Mouse (Mus musculus) ovary, postnatal 14 days (tissue): ENCODE results near the gene Celsr2.

ENCODE experiments used
- DNase-seq: peaks from one replicate; pipeline ENCODE4 v3.0.0; 2022; ENCODE audit warnings: low spot score

Gene Celsr2

DNA sequence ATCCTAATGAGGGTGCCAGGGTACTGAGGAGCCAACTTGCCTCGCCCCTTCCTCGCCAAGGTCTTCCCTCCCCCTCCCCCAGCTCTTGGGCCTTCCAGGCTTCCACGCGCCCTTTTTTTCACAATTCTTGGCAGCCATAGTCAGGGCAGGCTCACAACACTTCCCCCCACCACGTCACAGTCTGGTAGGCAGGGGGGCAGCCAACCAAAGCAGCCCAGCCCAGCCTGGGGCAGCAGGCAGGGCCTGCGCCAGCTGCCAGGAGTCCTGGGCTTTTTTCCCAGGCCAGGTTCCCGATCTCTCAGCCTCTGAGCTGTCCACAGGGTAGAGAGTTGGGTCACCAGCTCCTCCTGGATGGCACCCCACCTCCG lies 3.6 kb downstream of the Celsr2 start:
- no peak for DNase-seq

DNA sequence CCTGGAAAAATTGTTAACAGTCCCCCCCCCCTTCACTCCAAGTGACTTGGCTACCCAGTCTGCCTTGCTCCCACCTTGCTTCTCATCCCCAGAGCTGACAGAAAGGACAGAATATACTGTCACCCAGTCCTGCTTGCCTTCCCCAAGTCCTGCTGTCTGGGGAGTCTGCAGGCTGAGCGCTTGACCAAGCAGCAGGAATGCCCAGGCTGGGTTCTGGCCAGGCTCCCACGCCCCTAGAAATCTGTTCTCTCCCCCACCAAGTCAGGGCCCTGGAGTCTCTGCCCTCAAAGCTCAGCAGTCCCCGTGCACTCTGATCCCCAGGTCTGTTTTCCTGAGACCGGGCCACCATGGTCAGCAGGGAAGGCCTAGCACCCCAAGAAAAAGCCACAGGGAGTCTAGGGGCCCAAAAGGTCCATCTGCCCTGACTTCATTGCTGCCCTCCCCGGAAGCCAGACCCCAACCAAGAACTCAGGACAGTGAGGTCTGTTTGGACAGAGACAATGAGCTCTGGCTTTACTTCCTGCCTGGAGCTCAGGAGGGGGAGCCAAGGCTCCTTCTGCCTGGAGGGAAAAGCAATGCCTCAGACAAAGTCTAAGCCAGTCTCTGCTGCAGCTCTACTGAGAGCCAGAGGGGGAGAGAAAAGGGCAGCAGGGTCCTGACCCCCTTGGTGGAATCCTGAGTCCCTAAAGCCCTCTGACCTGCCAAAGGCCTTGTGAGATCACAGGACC lies 4.2 kb downstream of the Celsr2 start:
- no peak for DNase-seq

DNA sequence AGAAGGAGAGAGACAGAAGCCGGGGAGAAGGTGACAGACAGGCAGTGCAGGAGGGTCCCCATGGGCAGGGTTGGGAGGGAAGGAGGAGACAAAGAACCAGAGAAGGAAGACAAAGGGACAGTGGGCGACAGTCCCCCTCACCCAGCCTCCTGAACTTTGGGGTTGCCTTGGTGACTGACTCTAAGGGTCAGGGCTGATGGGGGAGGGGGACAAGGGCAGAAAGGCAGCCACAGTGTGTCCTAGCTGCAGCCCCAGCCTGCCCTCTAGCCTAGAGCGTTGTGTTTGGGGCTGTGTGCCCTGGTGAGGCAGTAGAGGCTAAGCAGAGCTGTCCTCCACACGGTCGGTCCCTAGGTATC lies 5.0 kb downstream of the Celsr2 start:
- DNase-seq, result no peak

GRCm38 (mm10) chr3:108409656-108410358 lies 5.5 kb downstream of the Celsr2 start:
- DNase-seq, result no peak

DNA sequence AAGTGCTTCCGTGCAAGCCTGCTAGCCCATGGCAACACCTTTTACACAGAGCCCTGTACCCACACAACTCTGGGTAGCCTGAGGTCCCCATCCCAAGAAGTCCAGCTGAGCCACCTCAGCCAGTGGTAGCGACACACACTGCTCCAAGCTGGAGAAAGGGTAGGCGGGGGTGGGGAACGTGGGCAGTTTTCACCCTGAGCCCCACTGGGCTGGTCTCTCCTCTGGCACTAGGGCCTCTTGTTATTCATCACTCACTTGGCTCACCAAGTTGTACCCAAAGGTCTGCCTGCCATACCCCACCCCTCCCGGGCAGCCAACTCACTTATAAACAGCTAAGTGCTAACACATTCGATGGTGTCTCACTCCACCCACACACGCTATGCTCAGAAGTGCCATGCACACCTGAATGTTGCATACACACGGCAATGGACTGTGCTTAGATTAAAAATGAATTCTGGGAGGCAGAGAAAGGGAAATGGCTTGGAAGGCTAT lies 6.8 kb downstream of the Celsr2 start:
- DNase-seq, result no peak

- DNase-seq, result no peak
Observed at GRCm38 (mm10) chr3:108406306-108406885, 9.0 kb downstream of the Celsr2 start.

- DNase-seq, result no peak
Observed at GRCm38 (mm10) chr3:108405536-108406305, 9.6 kb downstream of the Celsr2 start.

GRCm38 (mm10) chr3:108402528-108402920 lies 12.8 kb downstream of the Celsr2 start:
- DNase-seq, result no peak

DNA sequence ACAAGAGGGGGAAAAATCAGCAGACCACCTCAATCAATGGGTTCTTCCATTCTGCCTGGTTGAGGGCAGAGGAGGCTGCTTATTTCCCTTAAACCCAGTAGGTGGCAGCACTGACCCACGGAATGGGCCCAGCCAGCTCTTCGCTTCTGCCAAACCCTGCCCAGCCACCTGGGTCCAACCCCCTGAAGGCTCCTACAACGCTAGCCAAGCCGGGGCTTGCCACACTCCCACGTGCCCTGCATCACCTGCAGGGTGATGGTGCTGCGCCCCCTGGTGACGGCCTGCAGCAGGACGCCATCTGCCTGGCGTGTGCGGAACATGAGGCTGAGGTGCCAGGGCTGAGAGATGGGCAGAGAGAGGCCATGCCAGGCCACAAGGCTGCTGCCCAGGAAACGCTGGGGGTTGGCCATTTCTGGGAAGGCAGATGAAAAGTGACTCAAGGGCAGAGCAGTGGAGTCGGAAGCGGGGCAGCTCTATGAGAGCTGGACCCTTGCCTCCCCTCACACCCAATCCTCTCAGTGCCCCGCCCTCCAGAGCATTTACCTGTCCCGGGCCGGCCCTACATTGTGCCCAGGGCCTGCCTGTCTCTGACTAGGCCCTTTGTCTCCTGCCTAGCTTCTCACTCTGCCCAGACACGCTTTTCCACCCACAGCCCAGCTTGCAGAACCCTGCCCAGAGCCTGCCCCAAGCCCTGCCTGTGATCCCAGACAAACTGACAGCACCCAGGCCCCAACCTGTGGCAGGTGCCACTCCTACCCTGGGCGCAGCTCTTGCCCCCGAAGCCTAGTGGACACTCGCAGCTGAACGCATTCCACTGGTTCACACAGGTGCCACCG lies 13.4 kb downstream of the Celsr2 start:
- DNase-seq, result peak; percentile 89

DNA sequence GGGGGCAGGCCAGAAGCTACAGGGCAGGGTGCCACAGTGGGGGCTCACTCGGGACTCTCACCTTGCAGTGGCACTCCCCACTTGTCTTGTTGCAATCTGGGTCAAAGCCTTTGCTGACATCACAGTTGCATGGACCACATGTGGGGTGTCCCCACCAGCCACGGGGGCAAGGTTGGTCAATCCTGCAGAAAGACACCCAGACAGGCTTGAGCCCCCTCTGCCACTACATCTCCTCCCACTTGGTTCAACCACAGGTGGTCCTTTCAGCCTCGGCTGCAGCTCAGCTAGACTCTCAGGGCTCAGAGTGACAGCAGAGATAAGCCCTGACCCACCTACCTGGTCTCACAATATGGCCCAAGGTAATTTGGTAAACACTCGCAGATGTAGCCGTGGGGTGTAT lies 14.9 kb downstream of the Celsr2 start:
- no peak for DNase-seq

DNA sequence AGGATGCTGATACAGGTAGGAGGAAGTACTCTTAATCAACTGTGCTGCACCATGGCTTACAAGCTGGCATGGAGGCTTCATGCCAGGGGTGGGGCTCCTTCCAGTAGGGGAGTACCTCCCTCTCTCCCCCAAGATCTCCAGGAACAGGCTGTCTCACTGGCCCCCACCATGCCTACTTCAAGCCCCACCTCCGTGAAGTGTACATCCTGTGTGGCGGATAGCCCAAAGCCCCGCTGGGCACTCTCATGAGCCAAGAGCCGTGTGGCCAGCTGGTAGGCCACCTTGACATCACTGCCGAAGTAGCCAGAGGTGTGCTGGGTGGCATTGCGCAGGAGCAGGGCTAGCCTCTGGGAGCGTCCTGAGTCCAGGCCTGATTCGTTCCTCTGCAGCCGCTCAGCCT lies 17.1 kb downstream of the Celsr2 start:
- no peak for DNase-seq

DNA sequence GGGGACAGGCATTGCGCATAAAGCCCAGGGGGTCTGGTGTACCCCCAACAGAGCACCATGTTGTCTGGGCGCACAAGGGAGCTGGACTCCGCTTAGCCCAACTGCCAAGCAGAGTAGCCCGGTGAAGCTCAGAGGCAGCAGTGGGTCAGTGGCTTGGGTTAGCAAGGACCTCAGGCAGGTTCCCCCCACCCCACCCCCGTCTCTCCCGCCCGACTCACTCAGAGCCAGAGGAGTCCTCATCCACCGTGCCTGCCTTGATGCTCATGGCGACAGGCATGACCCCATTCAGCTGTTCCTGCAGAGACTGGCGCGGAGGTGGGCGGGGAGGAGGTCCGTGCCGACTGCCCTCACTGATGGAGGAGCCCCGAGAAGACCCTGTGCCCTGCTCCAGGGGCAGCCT lies 22.6 kb downstream of the Celsr2 start:
- DNase-seq, result no peak

DNA sequence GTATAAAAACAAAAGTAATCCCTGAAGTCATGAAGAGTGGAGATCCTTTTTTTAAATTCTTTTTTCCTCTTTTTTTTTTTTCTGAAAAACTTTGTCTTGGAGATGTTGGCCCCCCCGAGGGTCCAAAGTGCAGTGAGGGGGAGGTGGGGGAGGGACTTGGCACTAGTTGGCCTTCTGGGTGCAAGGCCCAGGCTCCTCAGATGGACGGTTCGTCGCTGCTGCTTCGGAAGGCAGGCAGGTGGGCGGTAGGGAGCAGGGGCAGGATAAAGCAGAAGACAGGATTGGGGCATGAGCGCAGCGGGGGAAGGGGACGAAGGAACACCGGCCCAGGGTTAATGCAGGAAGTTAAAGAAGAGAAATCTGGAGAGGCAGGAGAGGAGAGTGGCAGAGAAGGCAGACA lies 23.1 kb downstream of the Celsr2 start:
- DNase-seq, result no peak

DNA sequence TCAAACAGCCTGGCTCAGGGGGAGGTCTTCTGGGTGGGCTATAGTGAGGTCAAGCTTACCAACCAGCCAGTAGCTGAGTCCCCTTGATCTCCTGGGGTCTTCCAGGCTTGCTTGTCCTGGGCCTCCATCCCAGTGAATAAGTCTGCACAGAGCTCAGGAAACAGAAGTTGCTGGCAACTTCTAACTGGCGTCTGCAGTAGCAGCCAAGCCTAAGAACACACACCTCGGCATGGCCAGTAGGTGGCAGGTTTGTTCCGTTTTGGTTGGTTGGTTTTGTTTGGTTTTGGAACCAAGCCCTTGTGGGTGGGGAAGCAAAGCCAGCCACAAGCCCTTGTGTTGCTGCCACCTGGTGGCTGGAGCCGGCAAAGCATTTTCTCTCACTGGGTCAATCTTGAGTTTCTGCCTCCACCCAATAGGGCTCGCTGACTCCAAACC lies 26.2 kb downstream of the Celsr2 start:
- DNase-seq, result peak; percentile 98

- DNase-seq, result no peak
Observed at GRCm38 (mm10) chr3:108386186-108386585, 29.2 kb downstream of the Celsr2 start.

DNA sequence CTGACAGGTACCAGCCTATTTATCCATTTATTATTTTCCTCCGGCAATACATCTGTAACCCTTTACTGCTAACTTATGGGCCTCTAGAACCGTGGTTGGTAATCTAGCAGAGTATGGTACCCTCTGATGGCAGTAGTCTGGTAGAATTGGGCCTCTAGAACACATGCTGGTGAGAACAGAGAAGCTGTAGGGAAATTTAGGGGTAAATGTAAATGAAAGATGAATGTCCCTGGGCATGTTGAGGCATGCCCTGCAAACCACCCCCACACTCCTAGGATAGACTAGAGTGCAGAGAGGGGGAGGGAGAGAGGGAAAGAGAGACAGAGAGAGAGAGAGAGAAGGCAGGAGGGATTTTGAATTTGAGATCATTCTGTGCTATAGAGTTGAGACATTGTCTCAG lies 30.9 kb downstream of the Celsr2 start:
- DNase-seq, result no peak

GRCm38 (mm10) chr3:108383485-108384354 lies 31.6 kb downstream of the Celsr2 start, which contains the start of gene Psrc1:
Gene Psrc1 (plus strand): TSS chr3:108383839.
- peak; percentile 74 for DNase-seq

- no peak for DNase-seq
Observed at GRCm38 (mm10) chr3:108381945-108382875, 33.1 kb downstream of the Celsr2 start.

GRCm38 (mm10) chr3:108380695-108381094 lies 34.7 kb downstream of the Celsr2 start:
- no peak for DNase-seq
